Mouse (Mus musculus): Measurements from ENCODE around the gene Atpif1.

- TF ChIP-seq CTCF (IDR thresholded peaks at IDR 0.05; ENCODE audit: low read depth, low read length) = no peak
- TF ChIP-seq POLR2A (IDR thresholded peaks at IDR 0.05; ENCODE audit: borderline replicate concordance, low read depth, low read length) = no peak
These were observed 43.0 kb downstream of the Atpif1 start for GRCm38 (mm10) chr4:132490273-132491010.

Measured in bone marrow macrophage, adult 2 months (primary cell).